In genomic region chr9:124100357-124100756, GRCm38 (mm10) we compare ENCODE assay signal across 25 mouse cellular contexts. TPM values are rescaled to one million over a fixed set of nuclear protein-coding genes. Genes with fewer than 3 reads are reported as not detected.
DNase-seq lines count a peak whose midpoint lies in the region; ATAC-seq and TF ChIP-seq lines count a peak whose summit lies in the region.
"Had no signal": no experiment of that assay in that cellular context is flagged by ENCODE, and none has a peak within 500 bp of the region (broad histone marks: within the 10 kb centered on the region; RNA-seq: fewer than 3 reads in every experiment).

No protein-coding gene starts in this region.

- TF ChIP-seq CTCF in kidney, adult 2 months (conservative IDR thresholded peaks at IDR 0.05; ENCODE audit: insufficient read depth, insufficient read length, low read depth, low read length), result no peak

- peak; percentile 62 for ATAC-seq in CD4-positive, CD25-positive, alpha-beta regulatory T cell, adult 4 months
- ATAC-seq in activated CD4-positive, CD25-positive, alpha-beta regulatory T cell, adult 4 months, result peak; percentile 44
- ATAC-seq in midbrain, embryonic 16.5 days, result no peak
- ATAC-seq: forebrain, embryonic 14.5 days; hindbrain, embryonic 16.5 days; intestine, embryonic 15.5 days; Patski had no signal

- H3K4me3 ChIP-seq in midbrain, embryonic 16.5 days (ENCODE audit: low read depth, low read length), result no peak overlapping the region
- no peak overlapping the region for H3K4me3 ChIP-seq in kidney, adult 2 months (ENCODE audit: insufficient read depth, low read depth, low read length)
- H3K4me3 ChIP-seq: embryonic facial prominence, embryonic 15.5 days; erythroblast, embryonic 14.5 days; forebrain, embryonic 10.5 days; heart, embryonic 10.5 days; hindbrain, embryonic 12.5 days; intestine, embryonic 15.5 days had no signal

- no peak overlapping the region for H3K4me2 ChIP-seq in midbrain, embryonic 16.5 days (ENCODE audit: low read length)
- H3K4me2 ChIP-seq: embryonic facial prominence, embryonic 15.5 days; hindbrain, embryonic 12.5 days; intestine, embryonic 15.5 days had no signal

- H3K27ac ChIP-seq in midbrain, embryonic 16.5 days (ENCODE audit: low read length), result no peak overlapping the region
- no peak overlapping the region for H3K27ac ChIP-seq in kidney, adult 2 months (ENCODE audit: insufficient read depth, low read depth, low read length)
- H3K27ac ChIP-seq: embryonic facial prominence, embryonic 15.5 days; forebrain, embryonic 10.5 days; heart, embryonic 10.5 days; hindbrain, embryonic 12.5 days; intestine, embryonic 15.5 days had no signal

- no peak for TF ChIP-seq POLR2A in kidney, adult 2 months (IDR thresholded peaks at IDR 0.05; ENCODE audit: low read depth, low read length)

- H3K9ac ChIP-seq in midbrain, embryonic 16.5 days (ENCODE audit: low read depth, low read length), result no peak overlapping the region
- H3K9ac ChIP-seq: embryonic facial prominence, embryonic 15.5 days; hindbrain, embryonic 12.5 days; intestine, embryonic 15.5 days had no signal

- H3K9me3 ChIP-seq in midbrain, embryonic 16.5 days (replicated peaks; ENCODE audit: control insufficient read depth, low read length, poor library complexity, severe bottlenecking), result no peaks in the 10 kb centered on the region
- H3K9me3 ChIP-seq: embryonic facial prominence, embryonic 15.5 days; forebrain, embryonic 10.5 days; heart, embryonic 10.5 days; hindbrain, embryonic 12.5 days; intestine, embryonic 15.5 days had no signal

- no peaks in the 10 kb centered on the region for H3K27me3 ChIP-seq in midbrain, embryonic 16.5 days (ENCODE audit: control insufficient read depth, insufficient read depth, low read depth, low read length)
- H3K27me3 ChIP-seq in kidney, adult 2 months (replicated peaks; ENCODE audit: control insufficient read depth, insufficient read depth, low read length), result no peaks in the 10 kb centered on the region
- H3K27me3 ChIP-seq: embryonic facial prominence, embryonic 15.5 days; hindbrain, embryonic 12.5 days; intestine, embryonic 15.5 days; Patski had no signal

- no peaks in the 10 kb centered on the region for H3K36me3 ChIP-seq in midbrain, embryonic 16.5 days (ENCODE audit: control insufficient read depth, insufficient read depth, low read length)
- no peaks in the 10 kb centered on the region for H3K36me3 ChIP-seq in kidney, adult 2 months (ENCODE audit: control insufficient read depth, insufficient read depth, low read length)
- H3K36me3 ChIP-seq: embryonic facial prominence, embryonic 15.5 days; forebrain, embryonic 10.5 days; heart, embryonic 10.5 days; hindbrain, embryonic 12.5 days; intestine, embryonic 15.5 days had no signal

- H3K4me1 ChIP-seq in midbrain, embryonic 16.5 days (ENCODE audit: control insufficient read depth, insufficient read depth, low read length), result no peaks in the 10 kb centered on the region
- no peaks in the 10 kb centered on the region for H3K4me1 ChIP-seq in kidney, adult 2 months (ENCODE audit: control insufficient read depth, insufficient read depth, low read length)
- H3K4me1 ChIP-seq: embryonic facial prominence, embryonic 15.5 days; forebrain, embryonic 10.5 days; heart, embryonic 10.5 days; hindbrain, embryonic 12.5 days; intestine, embryonic 15.5 days had no signal

- 86% methylated on average over 1 of the region's 1 CpGs for WGBS in midbrain, embryonic 16.5 days
- 75% methylated on average over 1 of the region's 1 CpGs for WGBS in kidney, adult 2 months

- peak; percentile 64 for DNase-seq in CD4-positive helper T cell, adult 2 months (ENCODE audit: low read depth, low spot score)
- no peak for DNase-seq in frontal cortex, postnatal 14 days (ENCODE audit: low spot score in 2 of 2)
- DNase-seq in kidney, adult 2 months, result no peak
- DNase-seq: adrenal gland, adult 8-10 months; adrenal gland, postnatal 36 days; cerebellum, adult 11 months; cerebellum, adult 8-10 months; cerebellum, postnatal 14 days; embryo, embryonic 11 days; heart, adult 18-20 months; heart, postnatal 10 days; heart, postnatal 4 days had no signal

RNA-seq across cellular contexts. Expression of gene Ccr2, which starts 1.4 kb away (rescaled TPM):
- 10 to 100 TPM; 48.7 to 51.9 TPM for polyA plus RNA-seq in CD4-positive, CD25-positive, alpha-beta regulatory T cell, adult 4 months (2017; shearing (Covaris generic))
- 100 to 1,000 TPM in 1 of 2 experiments, 10 to 100 TPM in 1; 81.2 to 144 TPM for polyA plus RNA-seq in activated CD4-positive, CD25-positive, alpha-beta regulatory T cell, adult 4 months (2017; shearing (Covaris generic))
- polyA plus RNA-seq in midbrain, embryonic 16.5 days (2015; fragmentation: Nextera tagmentation; extraction: Ambion mirVana), result 0.20 TPM in 1 of 2 replicates, not detected in the other
- 1.4 and 2.1 TPM in 2 replicates for polyA plus RNA-seq in kidney, adult 2 months (2012; rRNA removed)
- polyA plus RNA-seq: C2C12; erythroblast, embryonic 14.5 days; Patski had no signal

RNA-seq across cellular contexts. Expression of gene Ccr5, which starts 21.0 kb away (rescaled TPM):
- 1 to 10 TPM; 6.1 to 6.7 TPM for polyA plus RNA-seq in CD4-positive, CD25-positive, alpha-beta regulatory T cell, adult 4 months (2017; shearing (Covaris generic))
- polyA plus RNA-seq in activated CD4-positive, CD25-positive, alpha-beta regulatory T cell, adult 4 months (2017; shearing (Covaris generic)), result 10 to 100 TPM; 10.1 to 14.9 TPM
- polyA plus RNA-seq in midbrain, embryonic 16.5 days (2015; fragmentation: Nextera tagmentation; extraction: Ambion mirVana), result 0.57 and 1.8 TPM in 2 replicates
- 0.88 and 1.3 TPM in 2 replicates for polyA plus RNA-seq in kidney, adult 2 months (2012; rRNA removed)
- polyA plus RNA-seq: C2C12; erythroblast, embryonic 14.5 days; Patski had no signal

Comparison
In these comparisons a context has a peak if more than half of its experiments do, and no peak if none do; other contexts are left out.
1. RNA of gene Ccr2, which starts 1.4 kb away (polyA plus RNA-seq): 81.2 to 144 TPM in activated CD4-positive, CD25-positive, alpha-beta regulatory T cell, adult 4 months and 48.7 to 51.9 TPM in CD4-positive, CD25-positive, alpha-beta regulatory T cell, adult 4 months; 1.4 to 2.1 TPM in kidney, adult 2 months and 0.20 TPM in midbrain, embryonic 16.5 days; every median in the first group is over 10 times any median in the second.